Mouse (Mus musculus) spleen, postnatal 0 days (tissue): ENCODE results near the gene Pappa. TPM values are rescaled to one million over a fixed set of nuclear protein-coding genes. Genes with fewer than 3 reads are reported as not detected.

Source experiments
- polyA plus RNA-seq: library from polyadenylated mRNA; unstranded; fragments of >200 nt; fragmentation: Nextera tagmentation; extraction: Ambion mirVana; gene quantifications from 2 replicates; pipeline ENCODE4 v1.2.1, GENCODE M21; 2015

Pappa gene
- 0.19 and 0.32 TPM in 2 replicates for polyA plus RNA-seq

GRCm38 (mm10) chr4:65123741-65124224 is at the start of gene Pappa:
Gene Pappa, plus strand, starts transcription at chr4:65124174.

